Mouse (Mus musculus) urinary bladder, postnatal 10 days (tissue): ENCODE measurements around the gene Sgk1.

Source experiments
- DNase-seq: peaks from one replicate; pipeline ENCODE4 v3.0.0; 2022; ENCODE audit warnings: low spot score

Sgk1 gene

GRCm38 (mm10) chr10:21882184-21883081 lies at the start of gene Sgk1:
Sgk1 (plus strand) TSS chr10:21882184.
- DNase-seq, result no peak

- DNase-seq, result no peak
These were observed 49.7 kb upstream of the Sgk1 start for GRCm38 (mm10) chr10:21832282-21832681.

DNA sequence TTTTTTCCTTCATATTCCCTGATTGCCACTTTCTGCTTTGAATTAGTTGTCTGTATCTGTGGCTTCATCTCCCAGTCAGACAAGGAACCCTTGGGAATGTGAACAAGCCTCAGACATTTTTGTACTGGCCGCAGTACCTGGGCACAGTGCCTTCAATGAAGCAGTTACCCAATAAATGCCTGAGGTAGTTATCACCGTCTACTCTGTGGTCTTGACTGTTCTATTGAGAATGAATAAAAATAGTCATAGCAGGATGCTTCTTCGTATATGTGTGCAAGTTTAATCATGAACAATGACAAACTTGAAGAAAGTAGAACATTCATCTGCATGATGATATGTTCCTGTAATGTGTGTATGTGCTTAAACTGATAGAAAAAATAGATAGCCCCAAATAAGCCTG lies 48.2 kb upstream of the Sgk1 start:
- DNase-seq, result no peak

DNA sequence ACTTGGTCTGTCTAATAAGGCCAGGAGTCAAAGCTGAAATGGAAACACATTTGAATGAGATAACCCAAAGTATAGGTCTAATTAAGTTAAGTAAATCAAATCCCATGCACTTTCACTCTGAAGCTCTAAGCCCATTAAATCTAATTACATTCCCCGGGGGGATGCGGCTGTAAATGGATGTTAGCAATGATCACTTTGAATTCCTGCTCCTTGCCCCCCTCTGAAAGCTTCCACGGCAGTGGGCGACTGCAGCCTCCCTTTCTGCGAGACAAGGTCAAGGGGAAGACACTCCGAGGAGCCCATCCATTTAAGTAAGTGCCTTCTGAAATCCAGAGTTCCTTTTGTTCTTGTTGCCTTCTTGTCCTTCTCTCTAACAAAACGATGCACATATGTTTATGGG lies 46.9 kb upstream of the Sgk1 start:
- no peak for DNase-seq

DNA sequence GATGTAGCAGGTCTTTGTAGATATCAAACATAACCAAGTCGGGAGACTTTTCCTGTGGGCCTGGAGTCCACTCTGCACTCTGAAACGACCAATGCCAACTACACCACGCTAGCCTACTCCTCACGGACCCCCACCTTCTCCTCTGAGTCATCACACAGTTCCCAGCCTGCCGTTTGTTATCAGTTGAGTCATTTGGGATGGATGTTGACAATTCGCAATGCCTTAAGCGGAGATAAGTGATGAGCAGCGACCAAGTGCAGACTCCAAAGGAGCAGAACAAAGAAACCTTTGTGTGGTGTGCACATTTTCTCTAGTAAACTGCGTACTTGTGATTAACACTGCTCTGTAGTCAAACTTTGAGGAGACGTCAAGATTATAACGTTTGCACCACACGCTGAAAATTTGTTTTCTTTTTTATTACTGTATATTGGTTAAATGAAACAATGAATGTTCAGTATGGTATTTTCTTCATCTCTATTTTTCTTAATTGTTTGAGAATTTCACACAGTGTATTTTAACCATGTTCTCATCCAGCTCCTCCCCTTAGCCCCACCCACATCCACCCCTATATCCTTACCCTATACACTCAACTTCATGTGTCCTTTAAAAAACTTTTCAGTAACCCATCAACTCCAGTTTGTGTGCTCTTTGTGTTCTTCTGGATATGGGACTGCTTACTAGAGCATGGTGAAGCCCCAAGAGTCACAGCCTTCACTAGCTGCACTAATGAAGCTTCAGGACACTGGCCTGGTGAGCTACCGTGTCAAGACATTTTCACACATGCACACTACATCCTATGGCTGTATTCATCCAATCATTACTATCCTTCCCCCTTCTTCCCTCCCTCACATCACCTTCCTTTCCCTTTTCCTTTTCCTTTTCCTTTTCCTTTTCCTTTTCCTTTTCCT lies 42.5 kb upstream of the Sgk1 start:
- no peak for DNase-seq

GRCm38 (mm10) chr10:21843326-21843725 lies 38.7 kb upstream of the Sgk1 start:
- DNase-seq, result no peak

DNA sequence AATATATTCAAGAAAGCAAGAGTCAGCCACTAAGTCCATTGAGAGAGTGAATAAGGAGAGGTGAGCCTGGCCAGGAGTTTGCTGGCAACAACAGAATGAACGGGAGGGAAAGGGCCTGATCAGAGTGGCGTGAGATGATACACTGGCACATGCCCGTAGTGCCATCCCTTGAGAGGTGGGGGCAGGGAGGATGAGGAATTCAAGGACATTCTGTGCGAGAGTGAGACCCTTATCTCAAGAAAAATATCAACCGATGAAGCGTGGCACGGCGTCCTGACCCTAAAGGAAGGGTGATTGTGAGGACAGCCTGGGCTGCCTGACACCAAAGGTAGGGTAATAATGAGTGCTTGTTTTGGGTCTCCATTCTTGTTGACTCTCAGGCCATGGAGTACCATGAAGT lies 38.1 kb upstream of the Sgk1 start:
- no peak for DNase-seq

GRCm38 (mm10) chr10:21844391-21844790 lies 37.6 kb upstream of the Sgk1 start:
- no peak for DNase-seq

GRCm38 (mm10) chr10:21845601-21846282 lies 36.2 kb upstream of the Sgk1 start:
- no peak for DNase-seq

DNA sequence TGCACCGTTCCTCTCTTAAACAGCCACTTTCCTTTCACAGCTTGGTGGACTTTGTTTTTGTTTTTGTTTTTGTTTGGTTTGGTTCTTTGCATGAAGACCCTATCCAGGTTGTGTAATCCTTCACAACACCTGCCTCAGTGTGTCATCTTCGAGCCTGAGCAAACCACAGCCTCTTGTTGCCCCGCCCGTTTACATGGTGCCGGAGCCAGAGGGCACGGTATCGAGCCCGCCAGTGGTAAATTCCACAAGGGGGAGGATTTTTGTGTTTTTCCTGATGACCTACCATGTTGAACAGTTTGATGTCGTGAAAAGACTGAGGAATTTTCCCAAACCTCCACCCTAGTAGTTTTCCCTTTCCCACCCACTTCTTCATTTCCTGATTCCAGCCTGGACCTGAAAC lies 35.6 kb upstream of the Sgk1 start:
- no peak for DNase-seq

DNA sequence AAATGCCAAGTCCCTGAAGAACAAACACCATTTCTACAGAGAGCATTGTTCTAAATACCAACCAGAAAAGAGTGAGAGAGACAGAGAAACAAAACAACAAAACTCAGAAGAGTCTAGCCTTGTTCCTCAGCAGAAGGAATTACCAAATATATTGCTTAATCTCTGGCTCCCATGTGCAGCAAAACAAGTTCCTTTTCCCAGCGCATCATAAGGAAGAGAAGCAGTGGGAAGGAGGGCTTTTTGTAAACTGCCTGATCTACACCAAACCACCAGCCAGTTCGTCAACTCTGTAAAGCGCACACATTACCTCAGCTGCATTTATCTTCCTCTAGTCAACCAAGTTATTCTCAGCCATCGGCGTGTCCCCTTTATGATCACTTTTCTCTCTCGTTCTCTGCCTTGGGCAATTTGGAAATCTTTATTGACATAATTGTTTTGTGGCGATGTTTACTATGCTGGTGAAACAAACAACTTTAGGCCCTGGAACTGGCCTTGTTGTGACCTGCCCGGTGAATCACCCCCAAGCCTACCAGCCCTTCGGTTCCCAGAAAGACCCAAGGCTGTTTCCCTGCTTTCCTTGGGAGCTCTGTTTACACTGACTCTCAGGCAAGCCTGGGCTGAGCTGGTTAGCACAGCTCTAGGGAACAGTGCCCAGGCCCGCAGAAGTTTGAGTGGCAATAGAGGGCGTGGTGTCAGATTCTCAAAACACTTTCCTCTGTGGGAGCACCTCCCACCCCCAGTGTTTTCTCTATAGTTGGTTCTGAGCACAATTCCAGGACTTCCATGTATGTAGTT lies 34.8 kb upstream of the Sgk1 start:
- DNase-seq, result no peak

DNA sequence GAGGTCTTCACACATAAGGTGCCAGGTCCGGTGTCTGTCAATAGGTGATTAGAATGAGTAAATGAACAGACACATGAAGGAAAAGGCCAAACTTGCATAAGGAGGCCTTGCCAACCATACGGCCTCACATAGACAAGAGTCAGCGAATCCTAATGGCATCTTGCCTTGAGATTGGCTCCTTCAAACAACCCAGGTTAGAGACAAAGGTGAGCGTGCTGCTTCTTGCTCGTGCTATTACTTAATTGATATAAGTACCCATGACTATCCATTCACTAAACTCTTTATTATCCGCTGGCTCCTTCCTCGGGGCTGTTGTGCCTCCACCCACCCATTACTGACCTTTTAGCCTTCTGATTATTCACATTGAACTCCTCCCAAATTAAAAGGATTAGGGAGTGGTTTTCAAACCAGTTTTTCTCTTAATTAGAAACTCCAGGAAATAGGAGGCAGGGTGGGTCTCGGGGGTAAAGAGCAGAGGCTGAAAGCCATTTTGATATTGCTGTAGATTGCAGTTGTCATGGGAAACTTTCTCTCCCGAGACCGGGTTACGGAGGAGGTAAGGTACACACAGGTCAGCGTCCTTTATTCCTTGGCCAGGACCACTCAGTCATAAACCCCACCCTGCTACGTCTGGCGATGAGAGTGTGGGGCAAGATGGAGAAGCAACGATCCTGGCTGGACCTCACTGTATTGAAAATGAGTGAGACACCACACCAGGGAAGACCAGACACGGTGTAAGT lies 33.9 kb upstream of the Sgk1 start:
- DNase-seq, result no peak

GRCm38 (mm10) chr10:21849251-21849650 lies 32.7 kb upstream of the Sgk1 start:
- no peak for DNase-seq

GRCm38 (mm10) chr10:21850330-21850729 lies 31.7 kb upstream of the Sgk1 start:
- DNase-seq, result no peak

GRCm38 (mm10) chr10:21853122-21853521 lies 28.9 kb upstream of the Sgk1 start:
- DNase-seq, result no peak

GRCm38 (mm10) chr10:21853566-21854328 lies 28.2 kb upstream of the Sgk1 start:
- no peak for DNase-seq

- DNase-seq, result no peak
These were observed 26.6 kb upstream of the Sgk1 start for GRCm38 (mm10) chr10:21855338-21855737.

DNA sequence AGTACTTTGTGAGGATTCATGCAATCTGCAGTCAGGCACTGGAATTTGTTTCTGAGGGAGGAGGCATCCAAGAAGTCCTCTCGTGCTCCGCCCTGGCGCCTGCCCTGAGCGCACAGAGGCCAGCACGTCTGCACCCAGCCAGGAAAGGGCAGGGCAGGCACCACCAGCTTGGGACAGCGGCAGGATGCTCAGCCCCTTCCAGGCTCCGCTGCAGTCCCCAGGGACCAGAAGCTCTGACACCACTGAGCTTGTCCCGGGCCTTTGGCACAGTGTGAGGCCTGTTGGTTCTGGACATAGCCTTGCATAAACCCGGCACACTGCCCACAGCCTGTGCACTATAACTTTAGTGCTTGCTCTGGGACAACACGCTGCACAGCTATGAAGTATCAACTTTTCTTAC lies 24.3 kb upstream of the Sgk1 start:
- DNase-seq, result no peak

DNA sequence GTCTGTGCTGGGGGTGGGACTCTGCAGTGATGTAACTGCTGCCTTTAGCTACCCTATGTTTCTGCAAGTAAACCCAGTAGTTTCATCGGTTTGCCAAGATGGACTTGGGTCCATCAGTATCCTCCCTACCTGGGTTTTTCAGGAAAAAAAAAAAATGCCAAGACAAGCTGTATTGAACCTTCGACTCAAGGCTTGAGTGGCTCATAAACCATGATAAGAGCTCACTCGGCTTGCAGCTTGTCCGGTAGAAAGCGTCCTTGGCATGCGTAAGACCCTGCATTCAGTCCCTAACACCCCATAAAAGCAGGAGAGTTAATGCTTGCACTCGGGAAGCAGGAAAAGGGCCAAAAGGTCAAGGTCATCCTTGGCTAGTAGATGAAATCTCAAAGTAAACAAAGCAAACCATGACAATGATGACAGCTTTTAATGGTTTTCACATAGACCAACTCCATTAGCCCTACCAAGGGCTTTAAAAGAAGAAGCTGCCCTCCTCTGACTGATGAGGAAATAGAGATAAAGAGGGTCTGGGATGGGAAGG lies 23.5 kb upstream of the Sgk1 start:
- no peak for DNase-seq

GRCm38 (mm10) chr10:21866504-21866903 lies 15.5 kb upstream of the Sgk1 start:
- no peak for DNase-seq
